Mouse (Mus musculus): ENCODE measurements around the gene Dpf2. TPM values are rescaled to one million over a fixed set of nuclear protein-coding genes. Genes with fewer than 3 reads are reported as not detected.

The Dpf2 gene
- polyA plus RNA-seq, 1 experiment from 2014 or later, result 117 TPM

DNA sequence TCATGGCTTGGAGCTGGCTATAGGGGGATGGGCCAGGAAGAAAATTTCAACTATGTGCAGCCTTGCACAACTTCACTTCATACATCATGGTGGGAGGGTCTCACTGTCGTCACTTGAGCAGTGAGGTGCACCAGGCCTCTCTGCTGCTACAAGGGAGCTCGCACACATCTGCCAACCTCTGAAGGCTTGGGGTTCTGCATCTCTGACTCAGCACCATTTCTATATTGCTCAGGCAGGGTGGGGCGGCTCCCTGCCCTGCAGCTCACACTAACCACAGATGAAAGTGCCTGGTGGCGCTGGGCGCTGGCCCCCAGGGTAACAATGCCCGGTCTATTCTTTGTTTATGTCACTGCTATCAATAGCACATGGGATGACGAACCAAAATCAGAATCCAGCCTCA, 32.2 kb upstream of the Dpf2 start:
- Histone ChIP-seq H3K27me3 (no peaks in the 10 kb centered on the region), H3K27ac (replicated peaks) (no peak overlapping the region), H3K4me2 (no peak overlapping the region), H3K4me3 (no peak overlapping the region), H3K36me3 (peaks cover 36% of the 10 kb centered on the region), H3K9me3 (no peaks in the 10 kb centered on the region), H3K4me1 (replicated peaks) (0 out of 2 replicates have a peak, but pooled peaks cover 9% of the 10 kb centered on the region), H3K9ac (no peak overlapping the region)
- 80% methylated on average over 7 of the region's 7 CpGs for WGBS
- ATAC-seq (ENCODE audit: low read depth), result no peak

DNA sequence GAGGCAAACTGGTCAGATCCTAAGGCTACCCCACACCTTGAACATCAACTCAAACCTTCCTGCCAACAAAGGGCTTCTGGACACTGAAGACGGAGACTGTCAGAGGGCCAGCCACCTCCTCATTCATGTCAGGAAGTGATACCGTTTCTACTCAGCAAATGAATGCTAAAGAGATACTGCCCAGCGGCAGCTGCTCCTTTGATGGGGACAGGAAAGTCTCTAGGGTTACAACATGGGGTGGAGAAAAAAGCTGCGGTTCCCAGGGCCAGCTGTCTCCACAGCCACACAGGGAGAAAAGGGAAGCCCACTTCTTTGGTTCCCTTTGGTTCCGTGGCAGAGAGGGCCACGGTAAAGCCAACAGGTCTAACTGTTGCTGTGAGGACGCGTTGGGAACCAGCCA, 31.3 kb upstream of the Dpf2 start:
- Histone ChIP-seq H3K27me3 (no peaks in the 10 kb centered on the region), H3K9ac (no peak overlapping the region), H3K4me3 (no peak overlapping the region), H3K36me3 (peaks cover 38% of the 10 kb centered on the region), H3K4me1 (replicated peaks) (peaks cover 14% of the 10 kb centered on the region; the same call in 1 of the 2 replicates), H3K27ac (replicated peaks) (no peak overlapping the region), H3K9me3 (no peaks in the 10 kb centered on the region), H3K4me2 (no peak overlapping the region)
- no peak for ATAC-seq (ENCODE audit: low read depth)
- WGBS, result 75% methylated on average over 8 of the region's 8 CpGs

DNA sequence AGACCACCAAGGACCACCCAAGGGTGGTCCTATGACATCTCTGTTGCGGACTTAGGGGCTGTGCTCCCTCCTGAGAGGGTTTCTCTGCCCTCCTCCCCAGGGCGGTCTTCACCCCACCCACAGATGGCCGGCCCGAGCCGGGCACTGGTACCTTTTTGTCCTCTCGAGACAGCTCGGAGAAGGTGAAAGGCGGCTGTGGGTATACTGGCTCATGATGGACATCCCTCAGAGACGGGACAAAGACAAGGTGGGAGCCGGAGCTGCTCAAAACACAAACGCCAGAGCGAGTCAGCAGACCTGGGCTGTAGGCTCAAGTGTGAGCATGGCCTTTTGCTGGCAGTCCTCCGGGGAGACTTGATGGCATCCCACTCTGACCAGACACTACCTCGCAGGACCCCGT, 30.6 kb upstream of the Dpf2 start:
- Histone ChIP-seq H3K9me3 (no peaks in the 10 kb centered on the region), H3K9ac (no peak overlapping the region)
- 92% methylated on average over 15 of the region's 15 CpGs for WGBS

DNA sequence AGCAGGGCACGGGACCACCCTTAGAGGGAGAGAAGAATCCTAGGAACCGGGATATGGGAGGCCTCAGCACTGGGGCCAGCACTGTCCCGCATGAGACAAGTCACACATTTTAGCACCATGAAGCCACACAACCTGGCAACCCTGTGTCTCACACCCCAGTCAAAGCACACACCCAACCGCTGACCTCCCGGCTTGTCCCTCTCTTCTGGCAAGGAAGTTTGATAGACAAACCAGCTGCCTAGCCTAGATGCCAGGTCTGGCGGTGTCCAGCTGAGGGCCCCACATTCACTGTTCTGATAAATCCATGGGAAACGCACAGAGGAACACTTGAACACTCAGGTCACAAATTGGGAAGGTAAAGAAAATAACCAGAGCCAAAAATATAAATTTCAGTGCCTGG, 29.8 kb upstream of the Dpf2 start:
- H3K4me2 ChIP-seq, result no peak overlapping the region
- H3K4me3 ChIP-seq, result no peak overlapping the region
- H3K27me3 ChIP-seq, result no peaks in the 10 kb centered on the region
- H3K36me3 ChIP-seq, result peaks cover 26% of the 10 kb centered on the region
- no peaks in the 10 kb centered on the region for H3K9me3 ChIP-seq
- H3K9ac ChIP-seq, result no peak overlapping the region
- WGBS, result 93% methylated on average over 7 of the region's 7 CpGs
- no peak overlapping the region for H3K27ac ChIP-seq (replicated peaks)
- ATAC-seq (ENCODE audit: low read depth), result no peak
- peaks cover 23% of the 10 kb centered on the region for H3K4me1 ChIP-seq (replicated peaks)

More for the DNA sequence above, 30.6 kb upstream of the Dpf2 start:
- Histone ChIP-seq H3K27me3 (no peaks in the 10 kb centered on the region), H3K4me2 (no peak overlapping the region), H3K27ac (replicated peaks) (no peak overlapping the region), H3K4me3 (no peak overlapping the region), H3K4me1 (replicated peaks) (peaks cover 15% of the 10 kb centered on the region), H3K36me3 (peaks cover 34% of the 10 kb centered on the region)
- ATAC-seq (ENCODE audit: low read depth), result no peak

DNA sequence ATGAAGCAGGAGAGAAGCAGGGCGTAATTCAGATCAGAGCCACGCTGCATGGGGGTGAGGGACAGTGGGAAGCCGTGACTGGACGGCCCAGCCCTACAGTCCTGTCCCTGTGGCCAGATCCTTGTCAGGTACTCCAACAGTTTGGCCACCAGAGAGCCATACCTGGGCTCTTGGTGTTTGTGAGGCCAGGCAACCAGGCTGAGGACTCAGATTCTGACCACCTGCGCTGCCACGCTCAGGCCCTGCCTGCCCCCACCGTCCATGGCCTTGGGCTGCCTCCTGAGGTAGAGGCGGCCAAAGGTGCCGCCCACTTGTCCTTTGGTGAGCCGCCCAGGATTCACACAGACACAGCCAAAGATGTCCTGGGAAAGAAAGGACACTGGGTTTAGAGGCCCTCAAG, 27.8 kb upstream of the Dpf2 start:
- H3K27ac ChIP-seq (replicated peaks), result 0 out of 2 replicates have a peak overlapping the region, but pooled peaks have one; percentile 2

DNA sequence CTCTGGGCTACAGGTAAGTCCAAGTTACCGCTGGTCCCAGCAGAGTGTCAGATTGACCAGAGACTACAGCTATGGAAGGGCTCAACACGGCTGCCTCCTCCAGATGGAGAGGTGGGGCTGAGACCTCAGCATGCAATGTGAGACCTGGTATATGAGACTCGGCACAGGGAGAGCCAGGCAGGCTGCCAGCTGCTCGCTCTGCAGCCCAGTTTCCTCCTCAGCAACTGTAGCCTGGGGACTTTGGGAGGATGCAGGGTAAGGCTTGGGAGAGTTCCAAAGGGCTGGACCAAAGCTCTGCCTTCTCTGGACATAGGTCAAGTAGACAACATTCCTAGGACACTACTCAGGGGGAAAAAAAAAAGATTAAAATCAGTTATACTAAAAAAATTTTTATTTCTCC, 27.4 kb upstream of the Dpf2 start:
- peaks cover 21% of the 10 kb centered on the region for H3K36me3 ChIP-seq
- peaks cover 27% of the 10 kb centered on the region for H3K4me1 ChIP-seq (replicated peaks)
- WGBS, result 65% methylated on average over 4 of the region's 4 CpGs
- H3K9ac ChIP-seq, result no peak overlapping the region
- H3K27me3 ChIP-seq, result no peaks in the 10 kb centered on the region
- H3K4me2 ChIP-seq, result no peak overlapping the region
- peak overlapping the region; percentile 70 for H3K27ac ChIP-seq (replicated peaks)
- no peak overlapping the region for H3K4me3 ChIP-seq
- 0 out of 2 replicates have a peak, but pooled peaks have one; percentile 13 for ATAC-seq (ENCODE audit: low read depth)
- H3K9me3 ChIP-seq, result no peaks in the 10 kb centered on the region

More for the DNA sequence above, 27.8 kb upstream of the Dpf2 start:
- Histone ChIP-seq H3K9me3 (no peaks in the 10 kb centered on the region), H3K4me2 (no peak overlapping the region), H3K4me3 (no peak overlapping the region), H3K36me3 (peaks cover 23% of the 10 kb centered on the region), H3K9ac (no peak overlapping the region), H3K27me3 (no peaks in the 10 kb centered on the region), H3K4me1 (replicated peaks) (peaks cover 30% of the 10 kb centered on the region)
- no peak for ATAC-seq (ENCODE audit: low read depth)
- WGBS, result 95% methylated on average over 10 of the region's 10 CpGs

DNA sequence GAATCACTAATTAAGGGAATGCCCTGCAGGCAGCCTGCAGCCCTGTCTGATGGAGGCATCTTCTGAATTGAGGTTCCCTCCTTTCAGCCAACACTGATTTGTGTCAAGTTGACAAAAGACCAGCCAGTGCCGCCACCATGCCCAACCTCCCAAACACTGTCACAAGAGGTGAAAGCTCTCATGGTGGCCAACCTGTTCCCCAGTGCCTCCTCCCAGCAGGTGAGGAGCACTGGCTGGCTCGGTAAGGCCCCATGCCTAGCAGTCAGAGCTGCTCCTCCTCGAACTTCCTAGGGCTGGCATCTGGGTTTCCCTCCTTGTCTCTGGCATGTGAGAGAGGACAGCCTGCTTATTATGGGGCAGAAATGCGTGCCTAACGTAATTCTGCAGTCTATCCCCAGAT, 26.9 kb upstream of the Dpf2 start:
- 75% methylated on average over 5 of the region's 5 CpGs for WGBS
- H3K36me3 ChIP-seq, result peaks cover 19% of the 10 kb centered on the region
- H3K4me2 ChIP-seq, result no peak overlapping the region
- no peaks in the 10 kb centered on the region for H3K27me3 ChIP-seq
- ATAC-seq (ENCODE audit: low read depth), result no peak
- H3K9ac ChIP-seq, result no peak overlapping the region
- no peaks in the 10 kb centered on the region for H3K9me3 ChIP-seq
- peak overlapping the region; percentile 70 for H3K27ac ChIP-seq (replicated peaks)
- no peak overlapping the region for H3K4me3 ChIP-seq
- H3K4me1 ChIP-seq (replicated peaks), result peaks cover 23% of the 10 kb centered on the region

DNA sequence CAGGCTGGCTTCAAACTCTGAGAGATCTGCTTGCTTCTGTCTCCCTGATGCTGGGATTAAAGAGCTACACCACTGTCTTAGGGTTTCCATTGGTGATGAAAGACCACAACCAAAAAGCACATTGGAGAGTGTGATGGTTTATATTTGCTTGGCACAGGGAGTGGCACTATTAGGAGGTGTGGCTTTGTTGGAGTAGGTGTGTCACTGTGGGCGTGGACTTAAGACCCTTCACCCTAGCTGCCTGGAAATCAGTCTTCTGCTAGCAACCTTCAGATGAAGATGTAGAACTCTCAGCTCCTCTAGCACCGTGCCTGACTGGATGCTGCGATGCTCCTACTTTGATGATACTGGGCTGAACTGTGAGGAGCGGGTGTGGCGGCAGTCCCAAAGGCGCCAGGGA, 25.7 kb upstream of the Dpf2 start:
- no peaks in the 10 kb centered on the region for H3K27me3 ChIP-seq
- peaks cover 21% of the 10 kb centered on the region for H3K4me1 ChIP-seq (replicated peaks)
- H3K9ac ChIP-seq, result no peak overlapping the region
- H3K27ac ChIP-seq (replicated peaks), result peak overlapping the region; percentile 81
- no peaks in the 10 kb centered on the region for H3K9me3 ChIP-seq
- no peak overlapping the region for H3K4me3 ChIP-seq
- no peak overlapping the region for H3K4me2 ChIP-seq
- H3K36me3 ChIP-seq, result peaks cover 19% of the 10 kb centered on the region
- no peak for ATAC-seq (ENCODE audit: low read depth)
- 90% methylated on average over 6 of the region's 6 CpGs for WGBS

DNA sequence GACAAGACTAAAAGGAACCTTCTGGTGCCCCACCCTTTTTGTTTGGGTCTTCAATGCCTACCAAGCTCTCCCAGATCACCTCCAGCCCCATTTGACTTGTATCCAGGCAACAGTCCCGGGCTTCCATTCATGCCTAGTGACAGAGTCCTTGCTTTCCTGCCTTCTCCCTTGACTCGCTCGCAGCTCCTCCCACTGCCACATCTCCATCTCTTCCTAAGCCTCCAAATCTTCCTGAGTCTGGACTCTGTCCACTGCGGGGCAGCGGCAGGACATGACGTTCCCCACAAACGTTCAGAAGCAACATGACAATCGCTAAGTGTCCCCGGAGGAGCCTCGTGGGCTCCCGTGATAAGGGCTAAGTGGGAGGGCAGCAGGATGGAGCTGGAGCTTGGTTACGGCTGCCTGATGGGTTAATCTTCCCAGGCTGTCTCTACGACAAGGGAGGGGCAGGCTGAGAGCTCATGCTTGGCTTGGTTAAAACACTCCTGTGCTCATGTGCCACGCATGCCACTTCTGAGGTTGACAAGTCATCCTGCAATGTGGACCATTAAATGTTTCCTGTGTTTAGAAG, 25.1 kb upstream of the Dpf2 start:
- Histone ChIP-seq H3K36me3 (peaks cover 18% of the 10 kb centered on the region), H3K27ac (replicated peaks) (peak overlapping the region; percentile 81), H3K9ac (peak overlapping the region; percentile 45), H3K4me3 (no peak overlapping the region), H3K9me3 (no peaks in the 10 kb centered on the region), H3K4me1 (replicated peaks) (peaks cover 21% of the 10 kb centered on the region), H3K27me3 (no peaks in the 10 kb centered on the region), H3K4me2 (peak overlapping the region; percentile 45)
- WGBS, result 25% methylated on average over 14 of the region's 14 CpGs
- ATAC-seq (ENCODE audit: low read depth), result peak; percentile 77; the same call in 1 of the 2 replicates

DNA sequence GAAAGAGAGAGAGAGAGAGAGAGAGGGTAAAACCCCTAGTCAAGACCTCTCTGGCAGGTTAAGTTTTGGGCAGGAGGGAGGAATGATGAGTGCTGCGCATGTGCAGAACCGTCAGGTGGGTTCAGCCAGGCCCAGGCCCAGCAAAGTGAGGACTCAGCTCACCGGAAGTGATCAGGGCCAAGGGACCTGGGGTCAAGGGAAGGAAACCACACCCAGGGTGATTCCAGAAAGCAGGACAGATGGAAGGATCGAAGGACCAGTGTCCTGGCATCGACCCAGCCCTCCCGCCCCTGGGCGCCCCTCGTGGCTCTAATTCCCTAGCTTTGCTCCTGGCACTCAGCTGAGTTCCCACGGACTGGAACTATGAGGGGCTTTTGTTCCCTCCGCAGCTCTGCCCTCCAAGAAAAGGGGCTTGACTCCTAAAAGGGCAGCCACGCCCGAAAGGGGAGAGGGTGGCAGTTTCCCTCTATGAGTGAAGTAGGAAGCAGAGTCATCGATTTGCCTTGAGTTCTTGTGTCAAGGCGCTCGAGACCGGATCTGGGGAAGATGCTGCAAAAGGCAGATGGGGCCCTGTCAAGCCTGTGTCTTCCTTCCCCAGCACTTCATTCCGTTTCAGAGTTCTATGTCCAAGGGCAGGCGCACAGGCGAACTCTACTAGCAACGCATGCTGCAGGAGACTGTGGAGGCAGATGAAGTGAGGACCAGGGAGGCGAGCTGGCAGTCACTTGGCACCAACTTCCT, 24.5 kb upstream of the Dpf2 start:
- H3K27me3 ChIP-seq, result no peaks in the 10 kb centered on the region
- H3K27ac ChIP-seq (replicated peaks), result peak overlapping the region; percentile 81
- H3K9me3 ChIP-seq, result no peaks in the 10 kb centered on the region
- no peak for ATAC-seq (ENCODE audit: low read depth)
- peaks cover 21% of the 10 kb centered on the region for H3K4me1 ChIP-seq (replicated peaks)
- H3K9ac ChIP-seq, result no peak overlapping the region; the same call in 1 of the 2 replicates
- 66% methylated on average over 21 of the region's 21 CpGs for WGBS
- peak overlapping the region; percentile 45 for H3K4me2 ChIP-seq
- H3K36me3 ChIP-seq, result peaks cover 13% of the 10 kb centered on the region
- H3K4me3 ChIP-seq, result no peak overlapping the region

DNA sequence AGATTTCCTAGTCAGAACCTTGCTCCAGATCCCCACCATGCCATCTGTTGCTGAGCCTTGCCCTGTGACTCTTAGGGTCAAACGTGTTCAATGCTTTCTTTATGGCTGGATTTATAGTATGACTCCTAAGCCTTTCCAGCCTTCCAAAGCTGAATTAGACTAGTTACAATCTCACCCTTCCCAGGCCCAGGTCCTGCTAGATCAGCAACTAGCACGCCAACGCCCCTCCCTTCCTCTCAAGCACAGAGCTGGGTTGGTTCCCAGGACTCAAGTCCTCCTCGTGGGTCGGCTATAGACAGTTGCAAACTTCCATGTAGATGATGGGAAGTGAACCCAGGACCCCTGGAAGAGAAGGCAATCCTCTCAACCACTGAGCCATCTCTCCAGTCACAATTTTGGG, 22.9 kb upstream of the Dpf2 start:
- no peak overlapping the region for H3K9ac ChIP-seq
- peaks cover 21% of the 10 kb centered on the region for H3K4me1 ChIP-seq (replicated peaks)
- no peaks in the 10 kb centered on the region for H3K9me3 ChIP-seq
- H3K27me3 ChIP-seq, result no peaks in the 10 kb centered on the region
- 0 out of 2 replicates have a peak, but pooled peaks cover 4% of the 10 kb centered on the region for H3K36me3 ChIP-seq
- WGBS, result 79% methylated on average over 5 of the region's 5 CpGs
- no peak for ATAC-seq (ENCODE audit: low read depth)
- H3K27ac ChIP-seq (replicated peaks), result no peak overlapping the region; the same call in 1 of the 2 replicates
- H3K4me3 ChIP-seq, result no peak overlapping the region
- no peak overlapping the region for H3K4me2 ChIP-seq

DNA sequence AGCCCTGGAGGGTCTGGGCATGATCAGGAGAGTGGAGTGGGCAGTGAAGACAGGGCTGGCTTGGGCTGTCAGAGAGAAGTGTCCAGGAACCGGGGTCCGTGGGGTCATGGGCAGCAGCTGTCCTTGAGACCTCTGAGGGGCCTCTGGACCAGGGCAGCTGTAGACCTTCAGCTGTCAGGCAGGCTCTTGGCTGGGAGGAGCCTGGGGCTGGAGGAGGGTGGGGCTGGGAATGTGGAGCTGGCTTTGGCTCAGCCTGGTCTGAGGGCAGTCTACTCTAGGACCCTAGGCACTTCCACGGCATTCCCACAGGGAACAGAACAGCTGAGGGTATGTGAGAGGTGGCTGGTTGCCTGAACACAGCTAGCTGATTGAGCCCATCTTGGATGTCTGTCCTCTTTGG, 22.5 kb upstream of the Dpf2 start:
- 0 out of 2 replicates have a peak, but pooled peaks cover 4% of the 10 kb centered on the region for H3K36me3 ChIP-seq
- 68% methylated on average over 3 of the region's 3 CpGs for WGBS
- no peak for ATAC-seq (ENCODE audit: low read depth)
- no peak overlapping the region; the same call in 1 of the 2 replicates for H3K27ac ChIP-seq (replicated peaks)
- no peak overlapping the region for H3K9ac ChIP-seq
- peaks cover 23% of the 10 kb centered on the region for H3K4me1 ChIP-seq (replicated peaks)
- H3K4me3 ChIP-seq, result no peak overlapping the region
- H3K4me2 ChIP-seq, result no peak overlapping the region
- H3K27me3 ChIP-seq, result no peaks in the 10 kb centered on the region
- H3K9me3 ChIP-seq, result no peaks in the 10 kb centered on the region
